In the genomic region with DNA sequence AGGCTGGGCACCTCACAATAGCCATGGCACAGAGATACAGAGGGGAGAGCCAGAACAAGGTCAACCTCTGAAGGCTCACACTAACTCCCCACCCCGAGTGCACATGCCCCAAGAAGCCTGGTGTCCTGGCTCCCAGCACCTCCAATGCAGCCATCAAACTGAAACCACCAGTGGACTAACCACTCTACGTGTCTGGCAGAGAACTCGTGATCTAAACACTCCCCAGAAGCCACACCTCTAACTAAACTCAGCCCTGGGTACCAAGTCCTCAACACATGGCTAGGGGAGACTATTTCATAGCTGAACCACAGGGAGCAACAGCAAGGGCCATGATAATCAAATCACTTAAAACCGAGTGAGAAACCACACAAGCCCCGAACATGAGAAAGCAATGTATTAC, we compare ENCODE assay signal across 14 mouse cellular contexts. TPM values are rescaled to one million over a fixed set of nuclear protein-coding genes. Genes with fewer than 3 reads are reported as not detected.
DNase-seq lines count a peak whose midpoint lies in the region; ATAC-seq lines count a peak whose summit lies in the region.
"Had no signal": no experiment of that assay in that cellular context is flagged by ENCODE, and none has a peak within 500 bp of the region (broad histone marks: within the 10 kb centered on the region; RNA-seq: fewer than 3 reads in every experiment).

No protein-coding gene starts in this region.

- no peak overlapping the region for H3K27ac ChIP-seq in kidney, embryonic 15.5 days
- H3K27ac ChIP-seq in kidney, embryonic 16.5 days (ENCODE audit: low read length): no peak overlapping the region
- H3K27ac ChIP-seq in embryonic facial prominence, embryonic 15.5 days (replicated peaks): peak overlapping the region; percentile 18; the same call in 1 of the 2 replicates
- H3K27ac ChIP-seq: heart, embryonic 13.5 days; liver, embryonic 12.5 days had no signal

- no peaks in the 10 kb centered on the region for H3K36me3 ChIP-seq in kidney, embryonic 15.5 days
- no peaks in the 10 kb centered on the region for H3K36me3 ChIP-seq in kidney, embryonic 16.5 days (ENCODE audit: insufficient read depth, low read length)
- H3K36me3 ChIP-seq in embryonic facial prominence, embryonic 15.5 days: no peaks in the 10 kb centered on the region
- H3K36me3 ChIP-seq: heart, embryonic 13.5 days; liver, embryonic 12.5 days had no signal

- H3K4me2 ChIP-seq in kidney, embryonic 15.5 days: 0 out of 2 replicates have a peak overlapping the region, but pooled peaks have one; percentile 17
- no peak overlapping the region for H3K4me2 ChIP-seq in kidney, embryonic 16.5 days (replicated peaks; ENCODE audit: low read depth, low read length)
- H3K4me2 ChIP-seq in embryonic facial prominence, embryonic 15.5 days (replicated peaks): peak overlapping the region; percentile 31
- H3K4me2 ChIP-seq: heart, embryonic 13.5 days; liver, embryonic 12.5 days had no signal

- WGBS in kidney, embryonic 15.5 days: 55% methylated on average over 5 of the region's 5 CpGs
- 54% methylated on average over 5 of the region's 5 CpGs for WGBS in kidney, embryonic 16.5 days
- WGBS in embryonic facial prominence, embryonic 15.5 days: 24% methylated on average over 5 of the region's 5 CpGs

- peaks cover 28% of the 10 kb centered on the region for H3K4me1 ChIP-seq in kidney, embryonic 15.5 days
- H3K4me1 ChIP-seq in kidney, embryonic 16.5 days (ENCODE audit: insufficient read depth, low read length): peaks cover 19% of the 10 kb centered on the region
- peaks cover 33% of the 10 kb centered on the region for H3K4me1 ChIP-seq in embryonic facial prominence, embryonic 15.5 days

- H3K9me3 ChIP-seq in kidney, embryonic 15.5 days (replicated peaks): no peaks in the 10 kb centered on the region
- no peaks in the 10 kb centered on the region for H3K9me3 ChIP-seq in kidney, embryonic 16.5 days (ENCODE audit: low read length)
- no peaks in the 10 kb centered on the region for H3K9me3 ChIP-seq in embryonic facial prominence, embryonic 15.5 days (replicated peaks)
- H3K9me3 ChIP-seq: heart, embryonic 13.5 days; liver, embryonic 12.5 days had no signal

- intact Hi-C loops in gastrocnemius, postnatal 14 days (cut with DNase I; ENCODE audit: low total_unique reads): no loop called here

- H3K9ac ChIP-seq in kidney, embryonic 15.5 days: no peak overlapping the region
- H3K9ac ChIP-seq in kidney, embryonic 16.5 days (replicated peaks; ENCODE audit: low read length): no peak overlapping the region
- no peak overlapping the region for H3K9ac ChIP-seq in embryonic facial prominence, embryonic 15.5 days
- H3K9ac ChIP-seq: heart, embryonic 13.5 days; liver, embryonic 12.5 days had no signal

- DNase-seq in adrenal gland, adult (ENCODE audit: inconsistent age in 2 of 2, low spot score in 1 of 2): peak; percentile 26 to 75
- DNase-seq in adrenal gland, postnatal 4 days (ENCODE audit: low spot score in 2 of 2): no peak
- peak; percentile 9 to 40 for DNase-seq in kidney, postnatal 25 days
- DNase-seq in spleen, postnatal 4 days (ENCODE audit: low spot score in 2 of 2): no peak
- no peak for DNase-seq in gastrocnemius, postnatal 14 days
- DNase-seq: adrenal gland, postnatal 36 days; cerebellum, adult 9-10 months; spleen, adult 18-20 months; thymus, postnatal 14 days had no signal

- H3K4me3 ChIP-seq in kidney, embryonic 15.5 days (replicated peaks): no peak overlapping the region
- no peak overlapping the region for H3K4me3 ChIP-seq in kidney, embryonic 16.5 days (ENCODE audit: low read length)
- H3K4me3 ChIP-seq in embryonic facial prominence, embryonic 15.5 days (replicated peaks): no peak overlapping the region
- H3K4me3 ChIP-seq: heart, embryonic 13.5 days; liver, embryonic 12.5 days had no signal

- H3K27me3 ChIP-seq in kidney, embryonic 15.5 days: no peaks in the 10 kb centered on the region
- H3K27me3 ChIP-seq in kidney, embryonic 16.5 days (ENCODE audit: insufficient read depth, low read length): no peaks in the 10 kb centered on the region
- no peaks in the 10 kb centered on the region for H3K27me3 ChIP-seq in embryonic facial prominence, embryonic 15.5 days
- H3K27me3 ChIP-seq: heart, embryonic 13.5 days; liver, embryonic 12.5 days had no signal

- no peak for ATAC-seq in kidney, embryonic 15.5 days (replicated peaks; ENCODE audit: low FRiP score)
- ATAC-seq in kidney, embryonic 16.5 days (ENCODE audit: low FRiP score, low TSS enrichment): no peak
- 0 out of 2 replicates have a peak, but pooled peaks have one; percentile 54 for ATAC-seq in embryonic facial prominence, embryonic 15.5 days (ENCODE audit: insufficient number of reproducible peaks, low FRiP score, low TSS enrichment, low read depth)
- ATAC-seq: liver, embryonic 12.5 days had no signal

RNA-seq across cellular contexts. Expression of a gene that starts 11.7 kb away (rescaled TPM):
- total RNA-seq in adrenal gland, postnatal 4 days (2021): 10 to 100 TPM; 27.8 to 31.1 TPM
- 12.5 and 13.0 TPM in 2 replicates for polyA plus RNA-seq in kidney, embryonic 15.5 days (2015; fragmentation: Nextera tagmentation; extraction: Ambion mirVana)
- polyA plus RNA-seq in kidney, embryonic 16.5 days (2015; fragmentation: Nextera tagmentation; extraction: Ambion mirVana): 10.2 and 11.3 TPM in 2 replicates
- 15.2 and 15.3 TPM in 2 replicates for polyA plus RNA-seq in embryonic facial prominence, embryonic 15.5 days (2015; fragmentation: Nextera tagmentation; extraction: Ambion mirVana)
- 10 to 100 TPM; 13.7 to 17.6 TPM for total RNA-seq in gastrocnemius, postnatal 14 days (2021)

RNA-seq across cellular contexts. Expression of a gene that starts 11.8 kb away (rescaled TPM):
- 100 to 1,000 TPM; 288 to 291 TPM for total RNA-seq in adrenal gland, postnatal 4 days (2021)
- polyA plus RNA-seq in kidney, embryonic 15.5 days (2015; fragmentation: Nextera tagmentation; extraction: Ambion mirVana): 618 and 674 TPM in 2 replicates
- 645 and 709 TPM in 2 replicates for polyA plus RNA-seq in kidney, embryonic 16.5 days (2015; fragmentation: Nextera tagmentation; extraction: Ambion mirVana)
- 642 and 651 TPM in 2 replicates for polyA plus RNA-seq in embryonic facial prominence, embryonic 15.5 days (2015; fragmentation: Nextera tagmentation; extraction: Ambion mirVana)
- total RNA-seq in gastrocnemius, postnatal 14 days (2021): 100 to 1,000 TPM; 150 to 172 TPM

Comparison
In these comparisons a context has a peak if more than half of its experiments do, and no peak if none do; other contexts are left out.
1. DNase-seq: peak in adrenal gland, adult (2 of 2) and kidney, postnatal 25 days (2 of 2); none in adrenal gland, postnatal 4 days (0 of 2), spleen, postnatal 4 days (0 of 2) and gastrocnemius, postnatal 14 days (single experiment).